9 mouse cellular contexts compared by ENCODE assay signal in the genomic region with DNA sequence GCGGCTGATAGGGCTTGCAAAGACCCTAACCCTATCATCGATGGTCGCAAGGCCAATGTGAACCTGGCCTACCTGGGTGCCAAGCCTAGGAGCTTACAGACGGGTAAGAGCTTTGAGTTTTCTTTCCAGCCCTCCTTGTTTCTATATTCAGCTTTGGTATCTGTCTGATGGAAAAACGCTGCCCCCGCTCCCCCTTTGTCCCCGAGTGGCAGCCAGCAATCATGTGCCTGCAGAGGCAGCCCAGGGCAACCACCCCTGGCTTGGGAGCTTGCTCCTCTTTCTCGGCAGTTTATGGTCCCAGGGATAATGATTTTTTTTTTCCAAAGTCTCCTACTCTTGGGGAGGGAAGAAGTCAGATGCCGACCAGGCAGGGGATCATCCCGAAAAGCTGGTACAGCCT. TPM values are rescaled to one million over a fixed set of nuclear protein-coding genes. Genes with fewer than 3 reads are reported as not detected.
DNase-seq lines count a peak whose midpoint lies in the region; ATAC-seq lines count a peak whose summit lies in the region.
"Had no signal": no experiment of that assay in that cellular context is flagged by ENCODE, and none has a peak within 500 bp of the region (broad histone marks: within the 10 kb centered on the region; RNA-seq: fewer than 3 reads in every experiment).

No protein-coding gene starts in this region.

- peak overlapping the region; percentile 93 for H3K4me2 ChIP-seq in kidney, embryonic 14.5 days (replicated peaks; ENCODE audit: low read depth, low read length)
- peak overlapping the region; percentile 88 for H3K4me2 ChIP-seq in embryonic facial prominence, embryonic 11.5 days (ENCODE audit: low read depth, low read length)
- peak overlapping the region; percentile 93 for H3K4me2 ChIP-seq in hindbrain, embryonic 11.5 days (replicated peaks; ENCODE audit: low read depth, low read length)
- peak overlapping the region; percentile 86 for H3K4me2 ChIP-seq in midbrain, embryonic 13.5 days (replicated peaks)

- H3K36me3 ChIP-seq in kidney, embryonic 14.5 days (ENCODE audit: control insufficient read depth, insufficient read depth, low read length) = no peaks in the 10 kb centered on the region; the same call in 1 of the 2 replicates
- H3K36me3 ChIP-seq in embryonic facial prominence, embryonic 11.5 days (replicated peaks; ENCODE audit: control insufficient read depth, insufficient read depth, low read depth, low read length) = no peaks in the 10 kb centered on the region
- no peaks in the 10 kb centered on the region for H3K36me3 ChIP-seq in hindbrain, embryonic 11.5 days (ENCODE audit: control insufficient read depth, insufficient read depth, low read length)
- H3K36me3 ChIP-seq in midbrain, embryonic 13.5 days = peaks cover 20% of the 10 kb centered on the region

- no peak overlapping the region for H3K27ac ChIP-seq in kidney, embryonic 14.5 days (ENCODE audit: low read depth, low read length)
- no peak overlapping the region for H3K27ac ChIP-seq in embryonic facial prominence, embryonic 11.5 days (replicated peaks; ENCODE audit: low read depth, low read length)
- no peak overlapping the region for H3K27ac ChIP-seq in hindbrain, embryonic 11.5 days (ENCODE audit: low read depth, low read length)
- no peak overlapping the region for H3K27ac ChIP-seq in midbrain, embryonic 13.5 days

- H3K9me3 ChIP-seq in kidney, embryonic 14.5 days (ENCODE audit: control insufficient read depth, low read length) = no peaks in the 10 kb centered on the region
- H3K9me3 ChIP-seq in embryonic facial prominence, embryonic 11.5 days (replicated peaks; ENCODE audit: control insufficient read depth, low read length) = no peaks in the 10 kb centered on the region
- no peaks in the 10 kb centered on the region for H3K9me3 ChIP-seq in hindbrain, embryonic 11.5 days (ENCODE audit: control insufficient read depth, low read length)
- no peaks in the 10 kb centered on the region for H3K9me3 ChIP-seq in midbrain, embryonic 13.5 days

- H3K27me3 ChIP-seq in kidney, embryonic 14.5 days (ENCODE audit: control insufficient read depth, insufficient read depth, low read length) = peaks cover 6% of the 10 kb centered on the region; the same call in 1 of the 2 replicates
- H3K27me3 ChIP-seq in embryonic facial prominence, embryonic 11.5 days (ENCODE audit: control insufficient read depth, insufficient read depth, low read length) = peaks cover 8% of the 10 kb centered on the region
- peaks cover 19% of the 10 kb centered on the region for H3K27me3 ChIP-seq in hindbrain, embryonic 11.5 days (ENCODE audit: control insufficient read depth, insufficient read depth, low read length)
- H3K27me3 ChIP-seq in midbrain, embryonic 13.5 days = peaks cover 36% of the 10 kb centered on the region
- H3K27me3 ChIP-seq: Patski had no signal

- H3K4me3 ChIP-seq in kidney, embryonic 14.5 days (ENCODE audit: low read length) = peak overlapping the region; percentile 83
- peak overlapping the region; percentile 57 for H3K4me3 ChIP-seq in embryonic facial prominence, embryonic 11.5 days (ENCODE audit: low read depth, low read length)
- H3K4me3 ChIP-seq in hindbrain, embryonic 11.5 days (ENCODE audit: low read depth, low read length) = peak overlapping the region; percentile 89
- H3K4me3 ChIP-seq in midbrain, embryonic 13.5 days (replicated peaks) = peak overlapping the region; percentile 82

- H3K4me1 ChIP-seq in kidney, embryonic 14.5 days (ENCODE audit: control insufficient read depth, insufficient read depth, low read length) = peaks cover 41% of the 10 kb centered on the region
- H3K4me1 ChIP-seq in embryonic facial prominence, embryonic 11.5 days (ENCODE audit: control insufficient read depth, insufficient read depth, low read length) = peaks cover 7% of the 10 kb centered on the region
- peaks cover 24% of the 10 kb centered on the region for H3K4me1 ChIP-seq in hindbrain, embryonic 11.5 days (replicated peaks; ENCODE audit: control insufficient read depth, insufficient read depth, low read length)
- H3K4me1 ChIP-seq in midbrain, embryonic 13.5 days (replicated peaks) = peaks cover 70% of the 10 kb centered on the region

- WGBS in kidney, embryonic 14.5 days = 24% methylated on average over 10 of the region's 10 CpGs
- 29% methylated on average over 10 of the region's 10 CpGs for WGBS in embryonic facial prominence, embryonic 11.5 days
- WGBS in hindbrain, embryonic 11.5 days = 26% methylated on average over 10 of the region's 10 CpGs
- WGBS in midbrain, embryonic 13.5 days = 10% methylated on average over 10 of the region's 10 CpGs

- DNase-seq in kidney, adult 18-20 months = no peak
- no peak for DNase-seq in embryonic facial prominence, embryonic 11.5 days (ENCODE audit: low spot score)
- no peak for DNase-seq in hindbrain, embryonic 11.5 days (ENCODE audit: low spot score)
- no peak for DNase-seq in layer of hippocampus, postnatal 14 days (ENCODE audit: low spot score in 2 of 2)
- no peak for DNase-seq in adrenal gland, adult 18-20 months (ENCODE audit: low spot score in 2 of 2)
- DNase-seq in layer of hippocampus, adult 18-20 months (ENCODE audit: low spot score in 2 of 2) = no peak

- peak overlapping the region; percentile 72 for H3K9ac ChIP-seq in kidney, embryonic 14.5 days (ENCODE audit: low read depth, low read length)
- H3K9ac ChIP-seq in embryonic facial prominence, embryonic 11.5 days (replicated peaks; ENCODE audit: low read length) = peak overlapping the region; percentile 79
- peak overlapping the region; percentile 79 for H3K9ac ChIP-seq in hindbrain, embryonic 11.5 days (ENCODE audit: low read depth, low read length)
- peak overlapping the region; percentile 85 for H3K9ac ChIP-seq in midbrain, embryonic 13.5 days (replicated peaks)

- ATAC-seq in kidney, embryonic 14.5 days (ENCODE audit: low FRiP score, low TSS enrichment) = no peak
- no peak for ATAC-seq in embryonic facial prominence, embryonic 11.5 days (replicated peaks; ENCODE audit: insufficient number of reproducible peaks, low FRiP score, low TSS enrichment, low read depth)
- ATAC-seq in hindbrain, embryonic 11.5 days (ENCODE audit: low FRiP score) = no peak
- no peak for ATAC-seq in midbrain, embryonic 13.5 days

RNA-seq across cellular contexts. Expression of a gene that starts 2.5 kb away (rescaled TPM):
- polyA plus RNA-seq in kidney, embryonic 14.5 days (2014; fragmentation: Nextera tagmentation; extraction: Ambion mirVana) = 41.3 and 42.6 TPM in 2 replicates
- 46.6 and 56.5 TPM in 2 replicates for polyA plus RNA-seq in embryonic facial prominence, embryonic 11.5 days (2014; fragmentation: Nextera tagmentation; extraction: Ambion mirVana)
- 57.0 and 63.3 TPM in 2 replicates for polyA plus RNA-seq in hindbrain, embryonic 11.5 days (2014; fragmentation: Nextera tagmentation; extraction: Ambion mirVana)
- polyA plus RNA-seq in midbrain, embryonic 13.5 days (2015; fragmentation: Nextera tagmentation; extraction: Ambion mirVana) = 26.6 and 29.4 TPM in 2 replicates
- 1 to 10 TPM; 4.1 to 6.6 TPM for total RNA-seq in layer of hippocampus, postnatal 14 days (2021)
- total RNA-seq in adrenal gland, adult 18-20 months (2021) = 10 to 100 TPM; 14.8 to 21.2 TPM
- total RNA-seq in layer of hippocampus, adult 18-20 months (2021) = 1 to 10 TPM; 4.5 to 4.7 TPM

RNA-seq across cellular contexts. Expression of a gene that starts 22.9 kb away (rescaled TPM):
- polyA plus RNA-seq in kidney, embryonic 14.5 days (2014; fragmentation: Nextera tagmentation; extraction: Ambion mirVana) = 131 and 155 TPM in 2 replicates
- 155 and 158 TPM in 2 replicates for polyA plus RNA-seq in embryonic facial prominence, embryonic 11.5 days (2014; fragmentation: Nextera tagmentation; extraction: Ambion mirVana)
- 134 TPM in 2 replicates for polyA plus RNA-seq in hindbrain, embryonic 11.5 days (2014; fragmentation: Nextera tagmentation; extraction: Ambion mirVana)
- polyA plus RNA-seq in midbrain, embryonic 13.5 days (2015; fragmentation: Nextera tagmentation; extraction: Ambion mirVana) = 121 TPM in 2 replicates
- 10 to 100 TPM; 71.8 to 75.5 TPM for total RNA-seq in layer of hippocampus, postnatal 14 days (2021)
- total RNA-seq in adrenal gland, adult 18-20 months (2021) = 10 to 100 TPM; 54.5 to 67.4 TPM
- 10 to 100 TPM; 70.3 to 75.5 TPM for total RNA-seq in layer of hippocampus, adult 18-20 months (2021)

RNA-seq across cellular contexts. Expression of a gene that starts 45.3 kb away (rescaled TPM):
- 0.17 and 0.34 TPM in 2 replicates for polyA plus RNA-seq in kidney, embryonic 14.5 days (2014; fragmentation: Nextera tagmentation; extraction: Ambion mirVana)
- 0.94 and 1.4 TPM in 2 replicates for polyA plus RNA-seq in embryonic facial prominence, embryonic 11.5 days (2014; fragmentation: Nextera tagmentation; extraction: Ambion mirVana)
- polyA plus RNA-seq in hindbrain, embryonic 11.5 days (2014; fragmentation: Nextera tagmentation; extraction: Ambion mirVana) = 0.71 and 0.74 TPM in 2 replicates
- 0.53 and 0.61 TPM in 2 replicates for polyA plus RNA-seq in midbrain, embryonic 13.5 days (2015; fragmentation: Nextera tagmentation; extraction: Ambion mirVana)
- under 1 TPM in 1 of 2 experiments, not detected in 1; 0.24 TPM for total RNA-seq in layer of hippocampus, postnatal 14 days (2021)
- not detected for total RNA-seq in adrenal gland, adult 18-20 months (2021)
- not detected for total RNA-seq in layer of hippocampus, adult 18-20 months (2021)
